Mouse (Mus musculus) heart, adult 2 months (tissue): Measurements from ENCODE around the gene Olfr718-ps1.

ENCODE experiments used
- EP300 ChIP-seq: fragments of 200-500 bp; IDR thresholded peaks from 2 replicates; pipeline ENCODE4 v1.6.1; 2011; ENCODE audit warnings: low read depth, low read length, control low read depth; ENCODE audit not compliant: insufficient read depth
- POLR2A ChIP-seq: fragments of 200-500 bp; IDR thresholded peaks from 2 replicates; pipeline ENCODE4 v1.6.1; 2011; ENCODE audit warnings: mild to moderate bottlenecking, low read depth, low read length, control low read depth; ENCODE audit not compliant: insufficient read depth

- no peak for TF ChIP-seq EP300
- TF ChIP-seq POLR2A = no peak
Observed at GRCm38 (mm10) chr5:143132935-143133514, 14.4 kb downstream of the Olfr718-ps1 start.
